Mouse (Mus musculus): ENCODE results near the gene Gm49661. TPM values are rescaled to one million over a fixed set of nuclear protein-coding genes. Genes with fewer than 3 reads are reported as not detected.

Gm49661 gene
- not detected in 2 replicates for polyA plus RNA-seq (2015; fragmentation: Nextera tagmentation; extraction: Ambion mirVana)

- peaks cover 19% of the 10 kb centered on the region; the same call in 1 of the 2 replicates for H3K36me3 ChIP-seq
- under 1% methylated on average over 56 of the region's 56 CpGs for WGBS
- peak within 1 kb of the TSS; percentile 89 for H3K27ac ChIP-seq
- peak; percentile 82 for ATAC-seq
- H3K9ac ChIP-seq = peak within 1 kb of the TSS; percentile 94
- H3K4me1 ChIP-seq (replicated peaks) = peaks cover 29% of the 10 kb centered on the region
- no peaks in the 10 kb centered on the region for H3K9me3 ChIP-seq
- H3K4me2 ChIP-seq (replicated peaks) = peak within 1 kb of the TSS; percentile 81
- no peaks in the 10 kb centered on the region for H3K27me3 ChIP-seq (replicated peaks)
- peak within 1 kb of the TSS; percentile 70 for H3K4me3 ChIP-seq (replicated peaks)
Measured at GRCm38 (mm10) chr8:84969241-84970134, at the start of gene Gm49661, which contains the start of the genes Prdx2 and Rnaseh2a. Gene Gm49661 (minus strand): TSS chr8:84969433. Gene Prdx2 (plus strand): TSS chr8:84969587. Gene Rnaseh2a (minus strand): TSS chr8:84969767.

DNA sequence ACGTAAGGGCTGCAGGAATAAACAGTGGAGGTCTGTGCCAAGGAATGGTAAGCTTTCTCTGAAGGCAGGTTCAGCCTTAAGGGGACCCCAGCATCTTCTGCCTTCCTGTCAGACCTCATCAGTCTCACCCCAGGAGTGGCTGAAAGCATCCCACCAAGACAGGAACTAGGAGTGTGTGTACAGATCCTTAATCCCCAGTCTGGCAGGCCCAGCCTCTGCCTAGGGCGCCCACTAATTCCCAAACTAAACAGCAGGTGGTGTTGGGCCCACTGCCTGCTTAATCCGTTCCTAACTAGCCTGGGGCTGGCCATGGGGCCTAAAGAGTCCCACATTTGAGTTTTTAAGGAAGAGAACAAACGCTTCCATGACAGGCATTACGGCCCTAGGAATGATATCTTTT lies 48.0 kb upstream of the Gm49661 start:
- peaks cover 13% of the 10 kb centered on the region for H3K27me3 ChIP-seq (replicated peaks)
- ATAC-seq = no peak
- no peak overlapping the region for H3K4me2 ChIP-seq (replicated peaks)
- 56% methylated on average over 5 of the region's 5 CpGs for WGBS
- no peaks in the 10 kb centered on the region for H3K9me3 ChIP-seq
- no peak overlapping the region for H3K9ac ChIP-seq
- peaks cover 21% of the 10 kb centered on the region for H3K36me3 ChIP-seq
- H3K4me1 ChIP-seq (replicated peaks) = peaks cover 5% of the 10 kb centered on the region; the same call in 1 of the 2 replicates
- H3K4me3 ChIP-seq (replicated peaks) = no peak overlapping the region
- no peak overlapping the region for H3K27ac ChIP-seq

DNA sequence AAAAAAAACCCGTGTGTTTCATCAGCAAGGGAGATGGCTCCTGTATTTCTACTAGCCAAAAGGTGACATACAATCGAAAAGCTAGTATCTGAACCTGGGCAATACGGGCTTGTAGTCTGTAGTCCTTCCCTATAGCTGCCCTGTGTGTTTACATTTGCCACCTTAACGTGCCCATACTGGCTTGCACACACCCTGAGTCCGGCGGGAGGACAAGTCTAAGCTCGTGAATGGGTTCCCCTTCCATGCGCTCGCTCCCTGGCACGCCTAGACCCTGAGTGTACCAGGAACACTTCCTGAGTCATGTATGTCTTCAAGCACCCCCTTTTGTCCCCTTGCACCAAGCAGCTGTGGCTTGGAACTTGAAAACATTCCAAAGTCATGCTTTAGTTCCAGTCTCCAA lies 47.5 kb upstream of the Gm49661 start:
- peaks cover 21% of the 10 kb centered on the region; the same call in 1 of the 2 replicates for H3K36me3 ChIP-seq
- H3K4me2 ChIP-seq (replicated peaks) = no peak overlapping the region
- no peak overlapping the region for H3K4me3 ChIP-seq (replicated peaks)
- no peak overlapping the region for H3K27ac ChIP-seq
- no peak for ATAC-seq
- H3K4me1 ChIP-seq (replicated peaks) = peaks cover 5% of the 10 kb centered on the region; the same call in 1 of the 2 replicates
- no peak overlapping the region for H3K9ac ChIP-seq
- H3K27me3 ChIP-seq (replicated peaks) = peaks cover 16% of the 10 kb centered on the region
- 67% methylated on average over 10 of the region's 10 CpGs for WGBS
- H3K9me3 ChIP-seq = no peaks in the 10 kb centered on the region

DNA sequence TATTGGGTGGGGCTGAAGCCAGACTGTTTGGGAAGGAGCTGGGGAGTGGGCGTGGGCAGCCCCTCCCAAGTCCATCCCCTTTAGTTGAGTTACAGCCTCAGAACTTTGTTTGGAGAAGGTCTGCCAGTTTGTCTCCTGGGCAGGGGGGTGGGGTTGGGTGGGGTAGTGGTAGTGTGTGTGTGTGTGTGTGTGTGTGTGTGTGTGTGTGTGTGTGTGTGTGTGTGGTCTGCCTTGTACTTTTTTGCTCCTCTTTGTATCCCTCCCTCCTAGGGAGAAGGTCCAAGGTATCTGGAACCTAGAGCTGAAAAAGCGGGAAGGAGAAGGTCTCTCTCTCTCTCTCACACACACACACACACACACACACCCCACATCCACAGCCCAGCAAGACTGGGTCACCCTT lies 45.2 kb upstream of the Gm49661 start, which contains the start of gene Best2:
Best2 (minus strand) TSS at position 101 of the 400 bp plus-strand sequence.
- Histone ChIP-seq H3K27me3 (replicated peaks) (peaks cover 28% of the 10 kb centered on the region), H3K4me1 (replicated peaks) (peaks cover 5% of the 10 kb centered on the region; the same call in 1 of the 2 replicates), H3K9me3 (no peaks in the 10 kb centered on the region), H3K4me2 (replicated peaks) (peak within 1 kb of the TSS; percentile 81), H3K36me3 (peaks cover 7% of the 10 kb centered on the region; the same call in 1 of the 2 replicates), H3K27ac (no peak within 1 kb of the TSS), H3K9ac (peak within 1 kb of the TSS; percentile 34; the same call in 1 of the 2 replicates), H3K4me3 (replicated peaks) (peak within 1 kb of the TSS; percentile 34)
- 38% methylated on average over 2 of the region's 2 CpGs for WGBS
- ATAC-seq = no peak

DNA sequence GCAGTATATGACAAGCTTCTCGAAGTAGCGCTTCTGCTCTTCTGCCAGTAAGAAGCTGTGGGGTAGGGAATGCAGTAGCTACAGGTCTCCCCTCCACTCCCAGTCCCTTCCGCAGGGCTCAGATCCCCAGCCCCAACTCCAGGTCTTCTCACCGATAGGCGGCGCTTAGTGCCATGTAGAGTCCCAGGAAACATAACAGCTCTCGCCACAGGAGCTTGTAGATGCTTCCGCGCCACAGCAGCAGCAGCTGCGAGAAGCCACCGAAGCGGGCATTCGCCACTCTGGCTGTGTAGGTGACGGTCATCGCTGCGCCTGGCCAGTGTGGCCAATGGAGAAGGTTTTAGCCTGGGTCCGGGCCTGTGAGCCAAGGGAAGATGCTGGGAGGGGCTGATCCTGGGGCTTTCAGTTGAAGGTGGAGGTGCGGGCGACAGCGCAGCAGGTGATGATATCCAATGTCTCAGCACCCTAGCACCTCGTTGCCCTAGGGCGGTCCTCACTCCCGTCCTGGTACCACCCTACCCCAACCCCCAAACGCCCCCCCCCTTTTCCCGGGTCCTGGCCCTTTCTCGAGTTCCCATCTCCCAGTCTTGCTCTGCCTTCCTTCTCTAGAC lies 44.1 kb upstream of the Gm49661 start:
- peak; percentile 73; the same call in 1 of the 2 replicates for ATAC-seq
- 5% methylated on average over 26 of the region's 26 CpGs for WGBS
- Histone ChIP-seq H3K9me3 (no peaks in the 10 kb centered on the region), H3K36me3 (0 out of 2 replicates have a peak, but pooled peaks cover 1% of the 10 kb centered on the region), H3K27ac (no peak overlapping the region), H3K27me3 (replicated peaks) (peaks cover 34% of the 10 kb centered on the region), H3K4me3 (replicated peaks) (peak overlapping the region; percentile 34), H3K9ac (peak overlapping the region; percentile 34; the same call in 1 of the 2 replicates), H3K4me1 (replicated peaks) (peaks cover 5% of the 10 kb centered on the region; the same call in 1 of the 2 replicates), H3K4me2 (replicated peaks) (peak overlapping the region; percentile 81)

- Histone ChIP-seq H3K4me2 (replicated peaks) (no peak overlapping the region), H3K9me3 (no peaks in the 10 kb centered on the region), H3K4me3 (replicated peaks) (no peak overlapping the region), H3K4me1 (replicated peaks) (peaks cover 5% of the 10 kb centered on the region; the same call in 1 of the 2 replicates), H3K36me3 (no peaks in the 10 kb centered on the region), H3K9ac (no peak overlapping the region), H3K27ac (no peak overlapping the region), H3K27me3 (replicated peaks) (peaks cover 45% of the 10 kb centered on the region)
- peak; percentile 49; the same call in 1 of the 2 replicates for ATAC-seq
- 11% methylated on average over 28 of the region's 28 CpGs for WGBS
Measured at GRCm38 (mm10) chr8:85011242-85011641, 42.0 kb upstream of the Gm49661 start.

DNA sequence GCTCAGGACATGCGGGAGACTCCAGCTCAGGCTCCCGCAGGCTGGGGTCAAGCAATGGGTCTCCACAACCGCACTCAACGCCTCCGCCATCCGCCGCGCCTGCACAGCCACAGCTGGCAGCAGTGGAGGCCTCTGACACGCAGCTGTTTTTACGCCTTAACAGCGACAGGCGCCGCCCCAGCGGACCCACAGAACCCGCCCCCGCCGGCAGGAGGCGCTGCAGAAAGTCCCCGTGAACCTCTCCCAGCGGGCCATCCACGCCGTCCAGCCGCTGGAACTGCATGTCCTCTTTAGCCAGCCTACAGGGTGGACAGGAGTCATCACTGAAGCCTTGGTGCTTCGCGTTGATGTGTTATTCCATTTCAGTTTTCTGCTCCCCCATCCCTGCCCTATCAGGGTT lies 38.5 kb upstream of the Gm49661 start:
- Histone ChIP-seq H3K9me3 (no peaks in the 10 kb centered on the region), H3K27ac (no peak overlapping the region), H3K9ac (no peak overlapping the region), H3K4me3 (replicated peaks) (no peak overlapping the region), H3K27me3 (replicated peaks) (peaks cover 34% of the 10 kb centered on the region), H3K36me3 (no peaks in the 10 kb centered on the region), H3K4me2 (replicated peaks) (no peak overlapping the region), H3K4me1 (replicated peaks) (no peaks in the 10 kb centered on the region)
- no peak for ATAC-seq
- 22% methylated on average over 25 of the region's 25 CpGs for WGBS

DNA sequence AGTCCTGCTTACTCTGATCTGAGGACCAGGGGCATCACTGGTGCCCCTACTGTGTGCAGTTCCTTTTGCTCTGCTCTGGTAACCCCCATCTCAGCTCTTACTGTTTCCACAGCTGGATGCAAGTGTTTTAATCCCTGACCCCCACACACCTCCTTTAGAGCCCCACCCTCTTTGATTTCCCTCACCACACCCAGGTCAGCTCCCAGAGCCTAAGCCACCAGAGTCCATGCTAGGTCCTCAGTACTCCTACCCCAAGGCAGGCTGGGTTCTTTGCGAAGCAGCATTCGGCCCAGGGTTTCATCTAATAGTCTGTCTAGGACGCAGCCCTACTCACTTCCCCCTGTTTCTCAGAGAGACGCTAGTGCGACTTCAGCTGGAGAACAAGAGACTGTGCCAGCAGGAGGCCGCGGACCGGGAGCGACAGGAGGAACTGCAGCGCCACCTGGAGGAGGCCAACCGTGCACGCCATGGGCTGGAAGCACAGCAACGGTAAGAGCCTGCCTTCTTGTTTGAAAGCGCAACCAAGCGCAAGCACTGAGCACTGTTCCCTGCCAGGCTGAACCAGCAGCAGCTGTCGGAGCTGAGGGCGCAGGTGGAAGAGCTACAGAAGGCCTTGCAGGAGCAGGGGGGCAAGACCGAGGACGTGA lies 28.5 kb upstream of the Gm49661 start:
- H3K9ac ChIP-seq = no peak overlapping the region
- H3K9me3 ChIP-seq = no peaks in the 10 kb centered on the region
- no peaks in the 10 kb centered on the region for H3K27me3 ChIP-seq (replicated peaks)
- H3K4me2 ChIP-seq (replicated peaks) = peak overlapping the region; percentile 30; the same call in 1 of the 2 replicates
- H3K4me1 ChIP-seq (replicated peaks) = peaks cover 5% of the 10 kb centered on the region; the same call in 1 of the 2 replicates
- H3K4me3 ChIP-seq (replicated peaks) = no peak overlapping the region
- H3K36me3 ChIP-seq = no peaks in the 10 kb centered on the region
- 8% methylated on average over 19 of the region's 19 CpGs for WGBS
- ATAC-seq = peak; percentile 72
- no peak overlapping the region for H3K27ac ChIP-seq

DNA sequence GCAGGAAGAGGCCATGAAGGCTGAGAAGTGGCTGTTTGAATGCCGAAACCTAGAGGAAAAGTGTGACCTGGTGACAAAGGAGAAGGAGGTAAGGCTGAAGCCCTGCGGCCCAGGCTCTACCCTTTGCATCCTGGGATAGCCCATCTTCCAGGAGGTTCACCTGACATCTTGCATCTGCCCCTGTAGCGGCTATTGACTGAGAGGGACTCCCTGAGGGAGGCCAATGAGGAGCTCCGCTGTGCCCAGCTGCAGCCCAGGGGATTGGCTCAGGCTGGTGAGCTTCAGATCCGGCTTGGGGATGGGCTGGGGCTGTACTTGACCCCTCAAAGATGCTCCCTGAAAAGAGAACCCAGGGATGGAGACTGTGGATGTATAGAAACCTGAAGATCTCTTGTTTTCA lies 27.7 kb upstream of the Gm49661 start:
- Histone ChIP-seq H3K4me1 (replicated peaks) (peaks cover 5% of the 10 kb centered on the region; the same call in 1 of the 2 replicates), H3K4me2 (replicated peaks) (no peak overlapping the region), H3K9ac (no peak overlapping the region), H3K27ac (no peak overlapping the region), H3K9me3 (no peaks in the 10 kb centered on the region), H3K36me3 (no peaks in the 10 kb centered on the region), H3K27me3 (replicated peaks) (no peaks in the 10 kb centered on the region), H3K4me3 (replicated peaks) (no peak overlapping the region)
- 86% methylated on average over 5 of the region's 5 CpGs for WGBS
- ATAC-seq = no peak

DNA sequence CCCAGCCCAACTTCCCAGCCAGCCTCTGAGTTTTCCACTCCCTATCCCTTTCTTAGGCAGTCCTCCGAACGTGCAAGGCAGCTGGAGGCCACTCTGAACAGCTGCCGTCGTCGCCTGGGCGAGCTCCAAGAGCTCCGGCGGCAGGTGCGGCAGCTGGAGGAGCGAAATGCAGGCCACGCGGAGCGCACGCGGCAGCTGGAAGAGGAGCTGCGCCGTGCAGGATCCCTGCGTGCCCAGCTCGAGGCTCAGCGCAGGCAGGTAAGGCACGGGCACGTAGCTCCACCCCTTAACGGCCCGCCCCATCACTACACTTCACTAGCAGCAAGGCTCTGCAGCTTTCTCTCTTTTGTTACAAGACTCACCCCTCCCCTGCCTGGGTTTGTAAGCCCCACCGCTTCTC lies 26.4 kb upstream of the Gm49661 start:
- H3K36me3 ChIP-seq = no peaks in the 10 kb centered on the region
- ATAC-seq = no peak
- no peak overlapping the region for H3K9ac ChIP-seq
- peaks cover 13% of the 10 kb centered on the region for H3K4me1 ChIP-seq (replicated peaks)
- H3K27me3 ChIP-seq (replicated peaks) = no peaks in the 10 kb centered on the region
- H3K4me2 ChIP-seq (replicated peaks) = no peak overlapping the region
- no peaks in the 10 kb centered on the region for H3K9me3 ChIP-seq
- WGBS = 36% methylated on average over 25 of the region's 25 CpGs
- H3K4me3 ChIP-seq (replicated peaks) = no peak overlapping the region
- no peak overlapping the region for H3K27ac ChIP-seq

- Histone ChIP-seq H3K27ac (no peak overlapping the region), H3K27me3 (replicated peaks) (no peaks in the 10 kb centered on the region), H3K9ac (no peak overlapping the region), H3K4me2 (replicated peaks) (no peak overlapping the region), H3K9me3 (no peaks in the 10 kb centered on the region), H3K4me1 (replicated peaks) (peaks cover 14% of the 10 kb centered on the region), H3K4me3 (replicated peaks) (no peak overlapping the region), H3K36me3 (no peaks in the 10 kb centered on the region)
- WGBS = 79% methylated on average over 9 of the region's 9 CpGs
- no peak for ATAC-seq
Measured at GRCm38 (mm10) chr8:84994375-84994774, 25.1 kb upstream of the Gm49661 start.
